12 mouse cellular contexts compared by ENCODE assay signal in the genomic region with DNA sequence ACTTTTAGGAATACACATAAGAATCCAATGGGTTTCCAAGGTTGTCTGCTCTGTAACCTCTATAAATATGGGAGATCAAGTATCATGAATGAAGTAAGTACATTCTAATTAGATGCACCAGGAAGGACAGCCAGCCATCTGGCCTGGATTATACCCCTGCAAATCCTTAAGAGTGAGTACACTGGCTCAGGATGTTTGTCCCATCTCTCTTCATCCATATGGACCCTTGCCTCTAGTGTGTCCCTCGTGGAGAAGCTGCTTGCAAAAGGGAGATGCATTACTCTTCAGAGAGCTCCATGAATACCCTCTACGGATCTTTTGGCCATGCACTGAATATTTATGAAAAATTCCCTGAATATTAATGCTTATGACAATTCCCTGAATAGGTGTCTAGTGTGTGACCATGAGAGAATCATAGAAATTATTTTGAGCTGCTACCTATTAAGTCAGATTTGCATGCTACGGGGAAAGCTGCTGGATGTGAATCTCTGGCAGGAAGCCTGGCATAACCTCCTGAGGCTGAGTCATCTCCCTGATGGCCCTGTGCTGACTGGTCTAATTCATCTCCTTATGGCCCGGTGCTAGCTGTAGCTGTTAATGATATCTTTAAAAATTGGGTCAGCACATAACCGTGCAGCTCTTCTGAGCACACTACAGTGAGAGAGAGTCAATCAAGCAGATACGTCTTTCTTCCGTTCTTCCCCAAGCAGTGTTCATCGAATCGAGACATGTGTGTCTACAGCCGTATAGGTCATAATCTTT.
A peak's percentile ranks its signal among the peaks of the same experiment; 100 is the strongest.
DNase-seq lines count a peak whose midpoint lies in the region; ATAC-seq and TF ChIP-seq lines count a peak whose summit lies in the region.
"Had no signal": no experiment of that assay in that cellular context is flagged by ENCODE, and none has a peak within 500 bp of the region (broad histone marks: within the 10 kb centered on the region; RNA-seq: fewer than 3 reads in every experiment).

No protein-coding gene starts in this region.

- H3K9me3 ChIP-seq in embryonic facial prominence, embryonic 14.5 days (ENCODE audit: control insufficient read depth, low read length): no peaks in the 10 kb centered on the region
- H3K9me3 ChIP-seq in midbrain, postnatal 0 days (ENCODE audit: low read length): no peaks in the 10 kb centered on the region

- H3K4me1 ChIP-seq in embryonic facial prominence, embryonic 14.5 days (ENCODE audit: control insufficient read depth, insufficient read depth, low read length): peaks cover 11% of the 10 kb centered on the region; the same call in 1 of the 2 replicates
- H3K4me1 ChIP-seq in midbrain, postnatal 0 days (ENCODE audit: insufficient read depth, low read length): no peaks in the 10 kb centered on the region
- H3K4me1 ChIP-seq: megakaryocyte, embryonic 14.5 days had no signal

- intact Hi-C loops in left cerebral cortex, postnatal 4 days (cut with DNase I): no loop called here
- intact Hi-C loops in left cerebral cortex, postnatal 14 days (cut with DNase I): no loop called here

- H3K4me2 ChIP-seq in embryonic facial prominence, embryonic 14.5 days (ENCODE audit: low read depth, low read length): no peak overlapping the region
- H3K4me2 ChIP-seq in midbrain, postnatal 0 days (ENCODE audit: low read depth, low read length, poor library complexity, severe bottlenecking): no peak overlapping the region

- no peaks in the 10 kb centered on the region for H3K36me3 ChIP-seq in embryonic facial prominence, embryonic 14.5 days (ENCODE audit: control insufficient read depth, insufficient read depth, low read length)
- H3K36me3 ChIP-seq in midbrain, postnatal 0 days (ENCODE audit: insufficient read depth, low read length): no peaks in the 10 kb centered on the region

- ATAC-seq in embryonic facial prominence, embryonic 14.5 days (ENCODE audit: low read depth): peak; percentile 47; the same call in 1 of the 2 replicates
- ATAC-seq in midbrain, postnatal 0 days (ENCODE audit: low FRiP score): peak; percentile 62; the same call in 1 of the 2 replicates
- ATAC-seq: CD4-positive, CD25-positive, alpha-beta regulatory T cell, adult 4 months; forebrain, embryonic 14.5 days had no signal

- no peaks in the 10 kb centered on the region for H3K27me3 ChIP-seq in embryonic facial prominence, embryonic 14.5 days (replicated peaks; ENCODE audit: control insufficient read depth, insufficient read depth, low read length)
- no peaks in the 10 kb centered on the region for H3K27me3 ChIP-seq in midbrain, postnatal 0 days (ENCODE audit: insufficient read depth, low read length)
- H3K27me3 ChIP-seq: megakaryocyte, embryonic 14.5 days had no signal

- no peak for TF ChIP-seq CTCF in brain, embryonic 14.5 days (IDR thresholded peaks at IDR 0.05; ENCODE audit: borderline replicate concordance, extremely low read depth, insufficient read depth, insufficient read length)
- no peak for TF ChIP-seq CTCF in midbrain, postnatal 0 days (IDR thresholded peaks at IDR 0.05)

- TF ChIP-seq POLR2A in brain, embryonic 14.5 days (IDR thresholded peaks at IDR 0.05; ENCODE audit: borderline replicate concordance, extremely low read depth, insufficient read depth, insufficient read length, poor library complexity, severe bottlenecking): no peak

- no peak overlapping the region for H3K4me3 ChIP-seq in embryonic facial prominence, embryonic 14.5 days (ENCODE audit: low read depth, low read length)
- H3K4me3 ChIP-seq in midbrain, postnatal 0 days (ENCODE audit: low read depth, low read length): no peak overlapping the region
- H3K4me3 ChIP-seq: megakaryocyte, embryonic 14.5 days had no signal

- WGBS in embryonic facial prominence, embryonic 14.5 days: 67% methylated on average over 10 of the region's 10 CpGs
- WGBS in midbrain, postnatal 0 days: 58% methylated on average over 10 of the region's 10 CpGs

- no peak overlapping the region for H3K27ac ChIP-seq in embryonic facial prominence, embryonic 14.5 days (replicated peaks; ENCODE audit: low read depth, low read length)
- no peak overlapping the region for H3K27ac ChIP-seq in midbrain, postnatal 0 days (ENCODE audit: low read depth, low read length)

- no peak overlapping the region for H3K9ac ChIP-seq in embryonic facial prominence, embryonic 14.5 days (ENCODE audit: low read depth, low read length)
- no peak overlapping the region for H3K9ac ChIP-seq in midbrain, postnatal 0 days (replicated peaks; ENCODE audit: low read length, poor library complexity, severe bottlenecking)

- peak; percentile 13 for DNase-seq in left cerebral cortex, postnatal 4 days
- no peak for DNase-seq in left cerebral cortex, postnatal 14 days (ENCODE audit: low spot score in 2 of 2)
- DNase-seq in brain, embryonic 14.5 days (ENCODE audit: low read depth): peak; percentile 48
- peak; percentile 18 for DNase-seq in embryonic facial prominence, embryonic 14.5 days (ENCODE audit: low spot score)
- DNase-seq in midbrain, postnatal 0 days (ENCODE audit: low spot score): peak; percentile 31
- DNase-seq in layer of hippocampus, adult 9-10 months (ENCODE audit: low spot score): no peak
- no peak for DNase-seq in thymus, adult 18-20 months
- DNase-seq in right cerebral cortex, postnatal 25 days: no peak
- DNase-seq: kidney, adult 18-20 months had no signal

Comparison
In these comparisons a context has a peak if more than half of its experiments do, and no peak if none do; other contexts are left out.
1. DNase-seq: peak in left cerebral cortex, postnatal 4 days (single experiment), brain, embryonic 14.5 days (single experiment), embryonic facial prominence, embryonic 14.5 days (single experiment) and midbrain, postnatal 0 days (single experiment); none in left cerebral cortex, postnatal 14 days (0 of 2), layer of hippocampus, adult 9-10 months (single experiment), thymus, adult 18-20 months (0 of 2) and right cerebral cortex, postnatal 25 days (single experiment).